Mouse (Mus musculus) hindbrain, embryonic 14.5 days (tissue): ENCODE results near the gene Tmed1. TPM values are rescaled to one million over a fixed set of nuclear protein-coding genes. Genes with fewer than 3 reads are reported as not detected.

ENCODE experiments used
- ATAC-seq: fragments of 200-750 bp; cut with Nextera tagmentation; 2 replicates; pipeline ENCODE4 v1.8.0; 2017; ENCODE audit warnings: moderate number of reproducible peaks, mild to moderate bottlenecking, moderate TSS enrichment, moderate library complexity; ENCODE audit not compliant: low FRiP score
- DNase-seq: peaks from one replicate; pipeline ENCODE4 v3.0.0-alpha.2; 2015; ENCODE audit warnings: low spot score
- H3K27ac ChIP-seq: fragments of 300-500 bp; sonication (generic); 2 replicates; pipeline ENCODE4 v1.5.1; 2014; ENCODE audit warnings: mild to moderate bottlenecking, moderate library complexity
- H3K27me3 ChIP-seq: fragments of 300-500 bp; sonication (generic); 2 replicates; pipeline ENCODE4 v1.6.1; 2014; ENCODE audit warnings: mild to moderate bottlenecking, low read length, mixed read lengths; ENCODE audit not compliant: control insufficient read depth, insufficient read depth
- H3K36me3 ChIP-seq: fragments of 300-500 bp; sonication (generic); replicated peaks from 2 replicates; pipeline ENCODE4 v1.6.1; 2014; ENCODE audit not compliant: control insufficient read depth, insufficient read depth
- H3K4me1 ChIP-seq: fragments of 300-500 bp; sonication (generic); replicated peaks from 2 replicates; pipeline ENCODE4 v1.6.1; 2014; ENCODE audit warnings: antibody characterized with exemption, low read length, mixed read lengths; ENCODE audit not compliant: control insufficient read depth, insufficient read depth
- H3K4me2 ChIP-seq: fragments of 300-500 bp; sonication (generic); replicated peaks from 2 replicates; pipeline ENCODE4 v1.6.1; 2014; ENCODE audit warnings: mild to moderate bottlenecking, moderate library complexity
- H3K4me3 ChIP-seq: fragments of 300-500 bp; sonication (generic); replicated peaks from 2 replicates; pipeline ENCODE4 v1.5.1; 2014; ENCODE audit warnings: mild to moderate bottlenecking, low read length
- H3K9ac ChIP-seq: fragments of 300-500 bp; sonication (generic); 2 replicates; pipeline ENCODE4 v1.6.1; 2014
- H3K9me3 ChIP-seq: fragments of 300-500 bp; sonication (generic); 2 replicates; pipeline ENCODE4 v1.6.1; 2016; ENCODE audit warnings: low read length; ENCODE audit not compliant: control insufficient read depth
- WGBS: fragments of 180-500 bp; shearing (Covaris S2); extraction: QIAGEN DNeasy Blood & Tissue Kit; methylation state at CpG from one replicate; pipeline ENCODE4 v1.1.7; 2014; 5-methylcytosine and 5-hydroxymethylcytosine counted together
- polyA plus RNA-seq: library from polyadenylated mRNA; unstranded; fragments of >200 nt; fragmentation: Nextera tagmentation; extraction: Ambion mirVana; gene quantifications from 2 replicates; pipeline ENCODE4 v1.2.1, GENCODE M21; 2014

Gene Tmed1
- polyA plus RNA-seq, 1 experiment from 2014 or later: 51.1 TPM

- peak overlapping the region; percentile 58 for H3K4me3 ChIP-seq
- peak overlapping the region; percentile 88 for H3K27ac ChIP-seq
- 6% methylated on average over 7 of the region's 7 CpGs for WGBS
- H3K9me3 ChIP-seq: no peaks in the 10 kb centered on the region
- H3K36me3 ChIP-seq: peaks cover 32% of the 10 kb centered on the region
- peak overlapping the region; percentile 49 for H3K4me2 ChIP-seq
- no peak for DNase-seq
- H3K27me3 ChIP-seq: no peaks in the 10 kb centered on the region
- H3K9ac ChIP-seq: peak overlapping the region; percentile 71
- peak; percentile 29; the same call in 1 of the 2 replicates for ATAC-seq
- peaks cover 14% of the 10 kb centered on the region for H3K4me1 ChIP-seq
Observed at GRCm38 (mm10) chr9:21510689-21511015, 600 bp upstream of the Tmed1 start.

DNA sequence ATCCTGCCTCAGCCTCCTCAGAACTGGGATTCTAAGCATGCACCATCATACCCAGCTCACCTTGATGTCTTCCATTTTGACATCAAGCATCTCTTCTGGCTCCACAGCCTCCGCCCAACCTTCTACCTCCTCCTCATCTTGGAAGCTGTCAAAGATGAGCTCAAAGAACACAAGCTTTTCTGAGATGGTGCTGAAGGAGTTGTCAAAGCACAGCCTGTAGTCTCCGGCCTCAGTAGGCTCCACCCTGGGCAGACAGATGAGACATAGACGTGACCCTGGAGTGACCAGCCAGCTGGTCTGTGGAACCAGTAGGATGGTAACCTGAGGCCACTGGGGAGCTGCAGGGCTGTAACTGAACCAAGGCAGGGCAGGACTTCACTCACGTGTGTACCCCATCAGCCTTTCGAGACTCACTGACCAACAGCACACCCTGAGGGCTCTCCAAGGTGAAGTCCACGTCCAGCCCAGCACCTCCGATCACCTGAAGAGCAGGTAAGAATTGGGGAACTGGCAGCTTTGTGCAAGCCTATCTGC lies 1.1 kb downstream of the Tmed1 start:
- Histone ChIP-seq H3K4me1 (peaks cover 14% of the 10 kb centered on the region), H3K27ac (no peak overlapping the region), H3K27me3 (no peaks in the 10 kb centered on the region), H3K9ac (peak overlapping the region; percentile 71), H3K36me3 (peaks cover 49% of the 10 kb centered on the region), H3K4me2 (peak overlapping the region; percentile 49), H3K4me3 (peak overlapping the region; percentile 58), H3K9me3 (no peaks in the 10 kb centered on the region)
- no peak for DNase-seq
- no peak for ATAC-seq
- 87% methylated on average over 7 of the region's 7 CpGs for WGBS

DNA sequence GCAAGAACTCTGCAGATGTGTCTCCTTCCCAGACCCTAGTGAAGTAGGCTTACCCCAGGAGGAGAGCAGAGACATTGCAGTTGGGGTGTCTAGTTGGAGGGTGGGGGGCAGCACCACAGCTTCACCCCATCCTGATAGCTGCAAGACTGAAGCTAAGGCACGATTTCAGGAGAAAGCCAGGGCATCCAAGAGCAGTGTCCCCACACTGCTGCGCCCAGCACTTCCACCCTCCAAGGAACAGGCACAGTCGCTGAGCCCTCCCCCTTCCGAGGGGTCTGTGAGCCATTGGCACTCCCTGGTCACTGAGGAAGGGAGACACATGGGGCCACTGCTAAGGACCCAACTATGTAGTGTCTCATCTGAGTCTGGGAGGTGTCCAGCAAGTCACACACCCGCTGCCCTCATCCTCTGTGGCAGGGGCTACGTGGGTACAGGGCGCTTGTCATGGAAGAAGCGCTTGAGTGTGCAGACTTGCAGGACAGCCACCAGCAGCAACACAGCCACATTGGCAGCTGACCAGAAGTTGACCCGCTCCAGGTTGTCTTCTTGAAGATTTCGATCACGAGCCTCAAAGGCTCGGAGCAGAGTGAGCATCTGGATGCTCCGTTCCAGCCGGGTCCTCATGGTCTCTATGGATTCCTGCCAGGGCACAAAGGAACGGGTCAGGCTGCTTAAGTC lies 2.2 kb downstream of the Tmed1 start:
- no peak overlapping the region for H3K27ac ChIP-seq
- ATAC-seq (no peak), DNase-seq (no peak)
- no peak overlapping the region for H3K4me3 ChIP-seq
- H3K9me3 ChIP-seq: no peaks in the 10 kb centered on the region
- H3K27me3 ChIP-seq: no peaks in the 10 kb centered on the region
- H3K36me3 ChIP-seq: peaks cover 49% of the 10 kb centered on the region
- H3K9ac ChIP-seq: no peak overlapping the region
- peaks cover 14% of the 10 kb centered on the region for H3K4me1 ChIP-seq
- no peak overlapping the region for H3K4me2 ChIP-seq
- 92% methylated on average over 15 of the region's 15 CpGs for WGBS

- ATAC-seq: no peak
- Histone ChIP-seq H3K4me1 (peaks cover 10% of the 10 kb centered on the region), H3K4me2 (no peak overlapping the region), H3K36me3 (peaks cover 54% of the 10 kb centered on the region), H3K9ac (no peak overlapping the region), H3K9me3 (no peaks in the 10 kb centered on the region), H3K4me3 (no peak overlapping the region), H3K27me3 (no peaks in the 10 kb centered on the region), H3K27ac (no peak overlapping the region)
- DNase-seq: no peak
Observed at GRCm38 (mm10) chr9:21505767-21506166, 4.3 kb downstream of the Tmed1 start.

DNA sequence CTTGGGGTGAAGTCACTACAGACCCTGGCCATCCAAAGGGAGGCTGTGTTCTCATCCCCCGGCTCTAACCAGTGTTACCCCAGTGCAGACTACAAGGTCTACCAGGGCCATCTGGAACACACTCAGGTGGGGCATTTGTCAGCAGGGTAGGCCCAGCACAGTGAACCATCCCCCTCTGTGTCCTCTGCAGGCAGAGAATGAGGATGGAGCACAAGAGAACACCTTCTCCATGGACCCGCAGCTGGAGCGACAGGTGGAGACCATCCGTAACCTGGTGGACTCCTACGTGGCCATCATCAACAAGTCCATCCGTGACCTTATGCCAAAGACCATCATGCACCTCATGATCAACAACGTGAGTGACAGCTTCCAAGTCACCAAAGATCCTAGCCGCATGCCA lies 6.7 kb downstream of the Tmed1 start:
- H3K36me3 ChIP-seq: peaks cover 61% of the 10 kb centered on the region
- no peak overlapping the region for H3K27ac ChIP-seq

DNA sequence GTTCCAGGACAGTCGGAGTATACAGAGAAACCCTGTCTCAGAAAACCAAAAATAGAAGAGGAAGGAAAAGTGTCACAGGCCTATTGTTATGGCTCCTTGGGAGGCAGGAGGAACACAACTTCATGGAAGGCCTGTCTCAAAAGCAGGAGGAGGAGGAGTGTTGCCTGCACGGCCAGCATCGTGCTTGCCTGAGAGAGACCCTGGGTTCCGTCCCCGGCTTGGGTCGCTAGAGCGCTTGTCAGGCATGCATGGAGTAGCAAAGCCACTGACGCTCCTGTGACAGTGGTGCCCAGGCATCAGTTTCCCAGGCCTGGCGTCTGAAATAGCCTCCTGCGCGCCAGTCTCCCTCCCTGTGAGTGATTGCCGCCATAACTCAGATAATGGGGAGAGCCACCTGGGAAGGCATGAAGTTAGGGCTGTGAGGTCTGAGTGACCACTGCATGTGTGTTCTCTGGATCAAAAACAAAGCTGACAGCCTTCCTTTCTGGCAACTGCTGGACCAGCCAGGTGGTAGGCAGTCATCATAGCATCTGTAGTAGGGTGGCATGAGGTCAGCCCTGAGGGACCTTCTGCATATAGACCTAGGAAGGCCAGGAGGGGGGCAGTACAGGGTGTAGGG lies 11.7 kb downstream of the Tmed1 start:
- ATAC-seq (0 out of 2 replicates have a peak, but pooled peaks have one; percentile 40), DNase-seq (no peak)
- H3K27me3 ChIP-seq: no peaks in the 10 kb centered on the region
- H3K36me3 ChIP-seq: peaks cover 38% of the 10 kb centered on the region
- H3K4me1 ChIP-seq: no peaks in the 10 kb centered on the region
- no peak overlapping the region for H3K27ac ChIP-seq
- 90% methylated on average over 12 of the region's 12 CpGs for WGBS
- no peak overlapping the region for H3K9ac ChIP-seq
- no peaks in the 10 kb centered on the region for H3K9me3 ChIP-seq
- no peak overlapping the region for H3K4me2 ChIP-seq
- H3K4me3 ChIP-seq: no peak overlapping the region

More for the DNA sequence above, 6.7 kb downstream of the Tmed1 start:
- H3K4me2 ChIP-seq: no peak overlapping the region
- no peaks in the 10 kb centered on the region for H3K9me3 ChIP-seq
- no peak for DNase-seq
- no peak overlapping the region for H3K4me3 ChIP-seq
- no peak overlapping the region for H3K9ac ChIP-seq
- no peaks in the 10 kb centered on the region for H3K4me1 ChIP-seq
- no peak for ATAC-seq
- no peaks in the 10 kb centered on the region for H3K27me3 ChIP-seq
- 96% methylated on average over 8 of the region's 8 CpGs for WGBS

DNA sequence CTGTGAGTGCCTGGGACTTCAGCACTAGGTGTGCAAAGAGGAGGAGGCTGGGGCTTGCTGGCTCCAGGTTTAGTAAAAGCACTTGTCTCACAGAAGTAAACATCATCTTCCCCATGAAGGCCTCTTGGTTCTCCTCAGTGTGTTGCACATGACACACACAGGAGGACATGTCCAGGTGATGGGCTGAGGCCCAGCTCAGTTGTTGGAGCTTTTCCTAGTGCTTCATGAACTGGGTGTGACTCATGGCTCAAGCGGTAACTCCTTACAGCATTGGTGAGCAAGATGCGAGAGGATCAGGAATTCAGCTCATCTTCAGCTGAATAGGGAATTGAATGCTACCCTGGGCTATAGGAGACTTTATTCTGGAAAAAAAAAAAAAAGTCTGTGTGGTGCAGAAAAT lies 12.4 kb downstream of the Tmed1 start:
- Histone ChIP-seq H3K36me3 (peaks cover 38% of the 10 kb centered on the region), H3K9me3 (no peaks in the 10 kb centered on the region), H3K9ac (no peak overlapping the region), H3K4me1 (no peaks in the 10 kb centered on the region), H3K27ac (no peak overlapping the region), H3K4me3 (no peak overlapping the region), H3K27me3 (no peaks in the 10 kb centered on the region), H3K4me2 (no peak overlapping the region)
- DNase-seq (no peak), ATAC-seq (no peak)
- WGBS: 98% methylated on average over 2 of the region's 2 CpGs

DNA sequence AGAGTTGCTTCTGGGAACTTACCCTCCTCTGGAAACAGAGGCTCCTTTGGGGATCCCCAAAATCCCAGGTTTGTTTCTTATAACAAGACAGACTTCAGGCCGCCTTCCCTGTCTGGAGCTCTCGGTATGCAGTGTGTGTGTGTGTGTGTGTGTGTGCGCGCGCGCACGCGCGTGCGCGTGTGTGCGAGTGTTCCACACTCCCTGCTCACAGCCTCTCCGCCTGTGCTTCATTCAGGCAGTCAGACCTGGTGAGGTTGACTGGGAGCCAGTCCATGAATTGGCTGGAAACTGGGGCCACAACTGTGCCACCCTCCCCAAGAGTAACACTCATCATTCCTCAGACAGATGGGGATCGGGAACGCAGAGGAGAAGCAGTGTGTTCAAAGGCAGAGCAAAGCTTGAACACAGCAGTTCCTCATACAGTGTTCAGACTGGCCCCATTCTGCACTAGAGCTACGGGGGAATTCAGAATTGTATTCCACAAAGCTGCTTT lies 13.0 kb downstream of the Tmed1 start:
- no peak overlapping the region for H3K4me3 ChIP-seq
- H3K27me3 ChIP-seq: no peaks in the 10 kb centered on the region
- no peak for ATAC-seq
- H3K9me3 ChIP-seq: no peaks in the 10 kb centered on the region
- no peak for DNase-seq
- H3K9ac ChIP-seq: no peak overlapping the region
- WGBS: 96% methylated on average over 16 of the region's 16 CpGs
- H3K27ac ChIP-seq: no peak overlapping the region
- no peak overlapping the region for H3K4me2 ChIP-seq
- no peaks in the 10 kb centered on the region for H3K4me1 ChIP-seq
- peaks cover 40% of the 10 kb centered on the region for H3K36me3 ChIP-seq

GRCm38 (mm10) chr9:21496308-21497049 lies 13.6 kb downstream of the Tmed1 start:
- ATAC-seq (no peak), DNase-seq (no peak)
- Histone ChIP-seq H3K9me3 (no peaks in the 10 kb centered on the region), H3K9ac (no peak overlapping the region), H3K27me3 (no peaks in the 10 kb centered on the region), H3K4me2 (no peak overlapping the region), H3K27ac (no peak overlapping the region), H3K4me1 (no peaks in the 10 kb centered on the region), H3K36me3 (peaks cover 41% of the 10 kb centered on the region), H3K4me3 (no peak overlapping the region)
- 88% methylated on average over 17 of the region's 19 CpGs for WGBS
